Mouse (Mus musculus): Measurements from ENCODE around the gene Spdl1.
A peak's percentile ranks its signal among the peaks of the same experiment; 100 is the strongest.

DNA sequence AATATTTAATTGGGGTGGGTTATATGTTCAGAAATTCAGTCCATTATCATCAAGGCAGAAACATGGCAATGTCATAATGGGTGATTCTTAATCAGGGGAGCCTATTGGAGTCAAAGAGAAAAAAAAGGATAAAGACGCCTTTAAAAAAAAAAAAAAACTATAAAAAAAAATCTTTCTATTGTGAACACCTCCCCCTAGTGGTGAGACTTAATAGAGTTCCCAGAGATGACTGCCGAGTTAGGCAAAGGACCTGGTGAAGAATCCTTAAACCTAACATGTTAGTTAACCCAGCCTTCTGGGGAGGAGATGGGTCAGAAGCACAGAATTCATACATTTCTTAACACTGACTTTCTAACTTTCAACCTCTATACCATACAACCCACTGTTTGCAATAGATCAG is 18.7 kb downstream of the Spdl1 start:
- TF ChIP-seq CTCF (IDR thresholded peaks at IDR 0.05; ENCODE audit: low read depth) (peak; percentile 50), EP300 (IDR thresholded peaks at IDR 0.05; ENCODE audit: low read depth) (no peak)

Data from heart, postnatal 0 days (tissue).